Mouse (Mus musculus): ENCODE data around the gene Nags.

DNA sequence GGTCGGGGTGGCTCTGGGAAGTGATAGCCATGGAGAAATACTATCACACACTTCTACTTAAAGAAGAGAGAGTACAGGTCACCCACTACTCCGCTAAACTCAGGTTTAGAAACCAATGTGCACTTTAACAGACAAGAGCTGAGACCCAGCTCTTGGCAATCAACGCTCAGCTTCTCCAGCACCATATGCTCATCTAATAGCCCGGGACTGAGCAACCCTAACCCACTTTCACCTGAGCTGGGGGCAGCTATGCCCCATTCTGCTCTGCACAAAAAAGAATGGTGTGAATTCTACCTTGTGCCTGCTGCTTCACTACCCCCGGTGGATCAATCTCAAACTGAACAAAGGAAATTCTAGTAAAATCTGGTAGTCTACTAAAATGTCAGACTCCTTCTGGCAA lies 22.2 kb downstream of the Nags start:
- TF ChIP-seq POLR2A (IDR thresholded peaks at IDR 0.05; ENCODE audit: insufficient read length, low read depth) (no peak), TCF12 (IDR thresholded peaks at IDR 0.05; ENCODE audit: insufficient read depth, poor library complexity, severe bottlenecking) (no peak), USF1 (IDR thresholded peaks at IDR 0.05; ENCODE audit: low read depth) (no peak), MYOD1 (IDR thresholded peaks at IDR 0.05; ENCODE audit: control insufficient read depth in 1 of 3, insufficient read length in 2 of 3, low read depth in 2 of 3) (no peak), POLR2AphosphoS2 (IDR thresholded peaks at IDR 0.05; ENCODE audit: insufficient read length, low read depth) (no peak)

Measured in myocyte (in vitro differentiated cells).